10 mouse cellular contexts compared by ENCODE assay signal in the genomic region with DNA sequence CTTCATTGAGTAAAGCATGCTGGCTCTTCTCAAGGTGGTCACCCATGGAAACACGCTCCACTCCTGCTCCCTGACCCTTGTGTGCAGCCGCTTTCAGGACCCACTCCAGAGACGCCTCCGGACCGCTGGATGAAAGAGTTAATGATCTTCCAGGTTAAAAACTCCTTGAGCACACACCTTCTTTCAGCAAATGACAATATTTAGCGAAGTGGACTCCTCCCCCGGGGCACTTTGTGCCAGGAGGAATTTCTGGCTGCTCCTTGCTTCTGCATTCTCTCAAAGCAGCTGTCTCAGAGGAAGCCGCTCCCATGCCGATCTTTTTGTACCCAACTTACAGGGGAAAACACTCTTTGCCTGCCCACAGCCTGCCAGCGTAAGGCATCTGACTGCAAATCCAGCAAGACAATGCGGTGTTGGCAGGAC. TPM values are rescaled to one million over a fixed set of nuclear protein-coding genes. Genes with fewer than 3 reads are reported as not detected.
DNase-seq lines count a peak whose midpoint lies in the region; ATAC-seq lines count a peak whose summit lies in the region.
"Had no signal": no experiment of that assay in that cellular context is flagged by ENCODE, and none has a peak within 500 bp of the region (broad histone marks: within the 10 kb centered on the region; RNA-seq: fewer than 3 reads in every experiment).

No protein-coding gene starts in this region.

- H3K9me3 ChIP-seq in midbrain, embryonic 14.5 days (ENCODE audit: control insufficient read depth, low read length) = no peaks in the 10 kb centered on the region
- no peaks in the 10 kb centered on the region for H3K9me3 ChIP-seq in midbrain, embryonic 15.5 days

- H3K36me3 ChIP-seq in midbrain, embryonic 14.5 days (ENCODE audit: control insufficient read depth, insufficient read depth, low read length) = no peaks in the 10 kb centered on the region
- no peaks in the 10 kb centered on the region for H3K36me3 ChIP-seq in midbrain, embryonic 15.5 days (replicated peaks)

- intact Hi-C loops in left cerebral cortex, postnatal 4 days (cut with DNase I) = no loop called here

- no peaks in the 10 kb centered on the region for H3K27me3 ChIP-seq in midbrain, embryonic 14.5 days (ENCODE audit: control insufficient read depth, insufficient read depth, low read length)
- H3K27me3 ChIP-seq in midbrain, embryonic 15.5 days (replicated peaks) = no peaks in the 10 kb centered on the region

- no peak overlapping the region for H3K4me3 ChIP-seq in midbrain, embryonic 14.5 days (replicated peaks; ENCODE audit: low read depth, low read length)
- no peak overlapping the region for H3K4me3 ChIP-seq in midbrain, embryonic 15.5 days

- H3K4me1 ChIP-seq in midbrain, embryonic 14.5 days (ENCODE audit: control insufficient read depth, insufficient read depth, low read length) = no peaks in the 10 kb centered on the region
- H3K4me1 ChIP-seq in midbrain, embryonic 15.5 days = no peaks in the 10 kb centered on the region

- no peak for ATAC-seq in midbrain, embryonic 14.5 days (ENCODE audit: low FRiP score, low TSS enrichment)
- no peak for ATAC-seq in midbrain, embryonic 15.5 days (replicated peaks)

- 81% methylated on average over 11 of the region's 11 CpGs for WGBS in midbrain, embryonic 14.5 days
- WGBS in midbrain, embryonic 15.5 days = 73% methylated on average over 11 of the region's 11 CpGs

- no peak overlapping the region for H3K27ac ChIP-seq in midbrain, embryonic 14.5 days (replicated peaks; ENCODE audit: low read depth, low read length)
- no peak overlapping the region for H3K27ac ChIP-seq in midbrain, embryonic 15.5 days

- no peak overlapping the region for H3K4me2 ChIP-seq in midbrain, embryonic 14.5 days (ENCODE audit: low read length)
- no peak overlapping the region for H3K4me2 ChIP-seq in midbrain, embryonic 15.5 days

- no peak overlapping the region for H3K9ac ChIP-seq in midbrain, embryonic 14.5 days (replicated peaks; ENCODE audit: low read length)
- no peak overlapping the region for H3K9ac ChIP-seq in midbrain, embryonic 15.5 days

- DNase-seq in cerebellum, postnatal 10 days = peak; percentile 7 to 17
- DNase-seq in cerebellum, adult 8-10 months = no peak
- peak; percentile 11 for DNase-seq in midbrain, embryonic 14.5 days
- peak; percentile 17 for DNase-seq in left cerebral cortex, postnatal 4 days
- DNase-seq in testis, postnatal 14 days (ENCODE audit: low spot score) = peak; percentile 22
- DNase-seq in gastrocnemius, postnatal 10 days = no peak
- DNase-seq in spleen, adult 12 weeks (ENCODE audit: low spot score) = no peak
- DNase-seq: gastrocnemius, postnatal 36 days; thymus, postnatal 14 days had no signal

RNA-seq across cellular contexts. Expression of a gene that starts 3.4 kb away (rescaled TPM):
- 1.2 and 1.4 TPM in 2 replicates for polyA plus RNA-seq in midbrain, embryonic 14.5 days (2014; fragmentation: Nextera tagmentation; extraction: Ambion mirVana)
- polyA plus RNA-seq in midbrain, embryonic 15.5 days (2015; fragmentation: Nextera tagmentation; extraction: Ambion mirVana) = 1.5 and 1.7 TPM in 2 replicates
- total RNA-seq in left cerebral cortex, postnatal 4 days (2021) = 1 to 10 TPM; 3.1 to 3.7 TPM
- total RNA-seq in gastrocnemius, postnatal 10 days (2021) = not detected
- total RNA-seq: gastrocnemius, postnatal 36 days had no signal

RNA-seq across cellular contexts. Expression of a gene that starts 37.9 kb away (rescaled TPM):
- polyA plus RNA-seq in midbrain, embryonic 14.5 days (2014; fragmentation: Nextera tagmentation; extraction: Ambion mirVana) = 45.6 and 69.2 TPM in 2 replicates
- polyA plus RNA-seq in midbrain, embryonic 15.5 days (2015; fragmentation: Nextera tagmentation; extraction: Ambion mirVana) = 45.1 and 48.5 TPM in 2 replicates
- 100 to 1,000 TPM in 1 of 2 experiments, 10 to 100 TPM in 1; 97.2 to 105 TPM for total RNA-seq in left cerebral cortex, postnatal 4 days (2021)
- 10 to 100 TPM; 63.8 to 70.3 TPM for total RNA-seq in gastrocnemius, postnatal 10 days (2021)

Comparison
In these comparisons a context has a peak if more than half of its experiments do, and no peak if none do; other contexts are left out.
1. DNase-seq: peak in cerebellum, postnatal 10 days (2 of 2), midbrain, embryonic 14.5 days (single experiment), left cerebral cortex, postnatal 4 days (single experiment) and testis, postnatal 14 days (single experiment); none in cerebellum, adult 8-10 months (single experiment), gastrocnemius, postnatal 10 days (single experiment) and spleen, adult 12 weeks (single experiment).
2. RNA of a gene that starts 3.4 kb away (total RNA-seq): 3.1 to 3.7 TPM in left cerebral cortex, postnatal 4 days; not detected in gastrocnemius, postnatal 10 days; every median in the first group is over 4 times any median in the second.